Mouse (Mus musculus): ENCODE measurements around the gene Sh3pxd2a.

The Sh3pxd2a gene

DNA sequence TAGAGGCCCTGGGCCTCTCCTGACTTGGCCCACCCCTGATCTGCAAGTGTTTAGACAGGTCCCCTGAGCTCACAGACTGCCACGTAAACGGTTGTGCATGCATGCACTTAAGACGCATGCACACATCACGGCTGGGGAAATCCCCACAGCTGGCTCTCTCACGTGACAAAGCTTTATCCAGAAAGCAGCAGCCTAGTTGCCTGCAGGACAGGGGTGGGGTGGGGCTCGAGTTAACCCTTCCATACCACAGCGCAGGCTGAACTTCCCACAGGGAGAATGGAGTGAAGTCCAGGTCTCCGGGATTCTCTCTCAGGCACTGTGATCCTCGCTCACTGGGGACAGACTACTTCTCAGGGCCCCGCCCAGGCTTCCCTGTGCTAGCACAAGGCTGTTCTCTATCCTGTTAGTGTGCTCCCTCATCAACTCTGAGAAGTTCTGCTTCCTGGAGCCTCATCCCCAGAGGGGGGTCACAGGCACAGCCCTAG is 133.4 kb downstream of the Sh3pxd2a start:
- DNase-seq = peak; percentile 46 to 72

DNA sequence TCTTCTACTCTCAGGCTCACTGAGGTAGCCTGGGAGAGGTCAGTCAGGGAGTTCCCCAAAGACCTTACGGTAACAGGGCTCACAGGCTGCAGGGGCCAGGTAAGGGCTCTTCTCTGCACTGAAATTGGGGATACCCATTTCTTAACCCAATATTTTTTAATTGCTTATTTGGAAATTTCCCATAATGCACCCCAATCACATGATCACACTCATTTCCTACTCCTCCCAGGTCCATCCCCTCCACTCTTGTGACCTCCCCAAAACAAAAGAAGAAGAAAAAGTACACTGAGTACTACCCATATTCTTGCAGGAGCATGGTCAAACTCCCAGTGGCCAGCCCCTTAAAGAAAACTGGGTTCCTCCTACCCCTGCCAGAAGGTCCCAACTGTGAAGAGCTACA is 135.1 kb downstream of the Sh3pxd2a start:
- DNase-seq = no peak

DNA sequence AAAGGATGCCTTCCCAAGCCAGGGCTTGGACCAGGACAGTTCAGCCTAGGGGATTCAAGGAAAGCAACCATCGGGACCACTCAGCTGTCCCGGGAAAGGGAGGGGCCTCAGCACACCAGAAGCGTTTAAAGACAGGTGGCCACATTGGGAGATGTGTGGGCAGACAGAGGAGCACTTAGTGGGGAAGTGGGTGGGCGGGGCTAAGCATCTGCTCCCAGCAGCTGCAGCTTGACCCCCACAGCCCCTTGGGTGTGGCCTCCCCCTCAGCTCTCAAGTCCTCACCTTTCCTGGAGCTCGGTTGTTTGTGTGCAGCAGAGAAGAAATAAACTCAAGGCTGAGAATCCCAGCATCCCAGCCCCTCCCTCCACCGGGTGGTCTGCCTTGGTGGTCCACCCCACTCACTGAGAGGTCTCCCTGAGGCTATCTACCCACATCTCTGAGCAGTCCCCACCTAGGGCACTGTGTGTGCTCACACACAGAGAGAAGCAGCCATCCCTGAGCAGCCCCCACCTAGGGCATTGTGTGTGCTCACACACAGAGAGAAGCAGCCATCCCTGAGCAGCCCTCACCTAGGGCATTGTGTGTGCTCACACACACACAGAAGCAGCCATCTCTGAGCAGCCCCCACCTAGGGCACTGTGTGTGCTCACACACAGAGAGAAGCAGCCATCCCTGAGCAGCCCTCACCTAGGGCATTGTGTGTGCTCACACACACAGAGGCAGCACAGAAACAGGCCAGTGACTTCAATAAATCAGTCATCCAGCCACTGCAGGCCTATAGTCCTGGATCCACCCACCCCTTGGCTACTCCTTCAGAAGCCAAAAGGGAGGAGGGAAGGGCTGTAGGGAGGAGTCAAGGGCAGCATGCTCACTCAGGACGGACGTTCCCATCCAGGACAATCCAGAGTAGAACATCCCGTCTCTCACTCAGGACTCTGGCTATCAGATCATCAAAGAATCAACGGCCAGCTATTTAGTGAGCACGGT is 136.0 kb downstream of the Sh3pxd2a start:
- DNase-seq = peak in 1 of 2 experiments; percentile 8

DNA sequence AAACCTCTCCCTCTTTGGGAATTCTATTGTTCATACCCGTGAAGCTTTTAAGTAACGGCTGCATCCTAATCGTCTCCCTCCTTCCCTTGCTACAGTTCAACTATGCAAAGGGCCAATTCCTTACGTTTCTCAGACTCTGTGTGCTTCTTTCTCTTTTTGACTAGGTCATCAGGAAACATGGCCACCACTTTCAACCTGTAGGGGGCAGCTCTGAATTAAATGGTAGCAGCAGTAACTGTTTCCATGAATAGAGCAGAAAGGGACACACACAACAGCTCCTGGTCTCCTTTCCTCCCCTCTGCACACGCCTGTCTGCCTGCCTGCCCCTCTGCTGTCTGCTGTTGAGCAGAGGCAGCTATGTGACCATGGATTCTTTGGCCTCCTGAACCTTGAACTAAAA is 138.3 kb downstream of the Sh3pxd2a start:
- peak; percentile 57 to 79 for DNase-seq

DNA sequence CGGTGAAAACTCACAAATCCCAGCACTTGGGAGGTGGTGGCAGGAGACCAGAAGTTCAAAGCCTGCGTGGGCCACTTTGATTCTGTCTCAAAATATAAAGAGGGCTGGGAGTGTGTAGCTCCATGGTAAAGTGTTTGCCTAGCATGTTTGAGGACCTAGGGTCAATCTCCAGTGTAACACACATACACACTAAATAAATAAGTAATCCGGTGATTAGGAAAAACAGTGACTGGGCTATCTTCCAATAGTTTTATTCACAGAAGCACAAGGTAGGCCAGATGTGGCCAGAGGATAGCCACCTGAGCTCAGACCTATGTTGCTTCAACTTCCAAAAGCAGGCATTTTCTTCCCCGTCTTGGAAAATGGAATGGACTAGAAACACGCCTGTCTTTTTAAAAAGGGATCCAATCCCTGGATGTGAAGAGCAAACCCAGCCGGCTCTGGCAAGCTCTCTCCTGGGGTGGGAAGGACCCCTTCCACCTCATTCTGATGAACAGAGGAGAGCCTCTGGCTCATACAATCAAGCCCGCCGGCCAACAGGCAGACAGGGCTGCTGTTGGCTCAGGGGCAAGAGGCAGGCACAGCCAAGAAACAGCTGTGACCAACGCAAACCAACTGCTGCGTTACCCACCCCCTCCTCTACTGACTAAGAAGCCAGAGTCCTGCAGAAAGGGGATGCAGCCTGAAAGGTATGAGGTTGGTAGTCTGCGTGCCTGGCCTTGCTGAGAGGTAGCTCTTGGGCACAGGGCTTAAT is 140.9 kb downstream of the Sh3pxd2a start:
- peak in 1 of 2 experiments; percentile 17 for DNase-seq

DNA sequence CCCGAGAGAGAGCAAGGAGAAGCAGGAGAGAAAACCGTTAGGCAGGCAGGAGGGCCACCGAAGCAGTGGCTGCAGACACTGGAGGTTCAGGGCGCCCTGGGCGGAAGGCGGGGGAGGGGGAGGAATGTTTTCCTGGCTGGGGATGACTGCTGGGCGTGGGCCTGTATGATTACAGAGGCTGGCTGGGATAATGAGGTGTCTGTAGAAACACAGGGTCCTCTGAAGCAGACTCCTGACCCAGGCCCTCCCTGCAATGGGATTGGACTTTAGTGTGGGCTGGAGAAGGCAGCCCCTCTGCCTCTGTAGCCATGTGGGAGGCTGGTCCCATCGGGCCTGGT is 143.9 kb downstream of the Sh3pxd2a start:
- DNase-seq = peak; percentile 70 to 74

DNA sequence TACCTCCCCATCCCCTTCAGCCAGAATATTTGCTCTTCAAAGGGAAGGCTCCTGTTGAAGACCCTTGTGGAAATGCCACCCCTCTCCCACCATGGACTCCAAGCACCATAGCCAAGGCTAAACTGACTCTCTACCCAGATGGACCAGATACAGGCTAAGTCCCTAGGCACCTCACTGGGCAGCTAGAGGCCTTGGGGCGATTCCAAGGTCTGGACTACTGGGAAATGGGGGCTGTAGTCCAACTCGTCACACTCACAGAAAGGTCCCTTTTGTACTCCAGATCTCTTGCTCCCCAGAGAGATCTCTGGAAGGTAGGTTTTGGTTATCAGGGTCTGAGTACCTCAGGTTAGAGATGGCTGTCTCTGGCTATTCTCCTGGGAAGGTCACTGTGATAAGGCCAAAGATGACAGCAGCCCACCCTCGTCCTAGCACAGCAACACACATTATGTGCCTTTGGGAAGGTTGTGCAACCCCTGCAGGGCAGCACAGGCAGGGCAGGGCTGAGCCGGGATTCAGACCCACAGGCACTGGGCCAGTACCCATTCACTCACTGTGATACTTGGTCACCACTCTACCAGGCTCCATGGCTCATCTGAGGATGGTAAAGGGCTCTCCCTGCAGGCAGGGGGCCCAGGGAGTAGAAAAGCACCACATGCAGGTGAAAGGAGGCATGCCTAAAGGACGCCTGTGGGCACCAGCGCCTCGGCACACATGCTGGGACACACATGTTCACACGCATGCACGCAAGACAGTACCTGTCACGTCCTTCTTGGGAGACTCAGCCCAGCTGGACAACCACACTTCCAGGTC is 144.5 kb downstream of the Sh3pxd2a start:
- no peak for DNase-seq

DNA sequence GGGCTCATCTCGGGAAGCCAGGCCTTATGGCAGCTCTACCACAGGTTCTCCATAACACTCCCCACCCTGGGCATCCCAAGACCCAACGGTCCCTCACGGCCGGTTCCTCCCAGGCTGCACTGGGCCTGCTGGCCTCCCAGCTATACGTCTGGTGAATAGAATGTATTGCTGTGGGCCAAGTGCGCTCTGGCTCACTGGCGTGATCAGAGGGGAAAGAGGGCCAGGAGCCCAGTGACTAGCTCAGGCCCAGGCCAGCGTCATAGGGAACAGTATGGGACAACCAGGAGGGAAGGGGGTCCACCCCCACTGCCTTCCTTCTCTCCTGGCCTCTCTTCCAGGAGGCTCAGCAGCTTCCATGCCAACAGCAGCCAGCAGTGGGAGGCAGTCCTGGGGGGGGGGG is 145.1 kb downstream of the Sh3pxd2a start:
- DNase-seq = no peak

DNA sequence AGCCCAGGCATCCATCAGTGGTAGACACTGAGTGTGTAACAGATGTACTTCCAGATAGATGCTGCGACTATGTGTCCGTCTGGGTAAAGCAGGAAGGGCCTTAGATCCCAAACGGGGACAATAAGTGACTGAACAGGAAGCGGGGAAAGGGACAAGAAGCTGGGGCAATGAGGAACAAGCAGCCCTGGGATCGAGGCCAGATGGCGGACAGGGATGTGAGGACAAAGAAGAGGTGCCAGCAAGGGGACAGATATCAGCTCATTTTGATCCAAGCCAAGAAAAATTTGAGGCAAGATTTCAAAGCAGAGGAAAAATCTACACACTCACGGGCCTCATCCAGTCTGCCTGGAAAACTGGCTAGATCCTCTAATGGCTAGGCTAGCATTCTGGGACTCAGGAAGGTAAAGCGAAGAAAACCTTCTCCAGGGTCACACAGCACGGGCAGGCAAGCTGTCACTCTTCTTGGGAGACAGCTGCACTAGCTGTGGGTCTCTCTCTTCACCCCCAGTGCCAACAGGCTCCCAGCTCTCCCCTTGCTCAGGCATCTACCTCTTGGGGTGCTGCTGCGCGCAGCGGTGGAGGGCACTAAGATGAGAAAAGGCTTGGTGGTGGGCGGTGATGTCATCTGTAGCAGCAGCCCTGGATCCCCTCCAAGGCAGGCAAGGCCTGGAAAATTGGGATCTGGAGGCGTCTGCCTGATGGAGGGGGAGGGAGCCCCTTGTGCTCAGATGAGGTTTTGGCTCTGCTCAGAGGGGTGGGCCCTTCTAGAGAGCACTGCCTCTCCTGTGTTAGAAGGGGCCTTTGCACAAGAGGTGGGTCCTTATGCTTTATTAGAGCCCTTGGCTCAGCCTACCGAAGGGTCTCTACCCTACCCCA is 146.9 kb downstream of the Sh3pxd2a start:
- DNase-seq = peak in 1 of 2 experiments; percentile 32

DNA sequence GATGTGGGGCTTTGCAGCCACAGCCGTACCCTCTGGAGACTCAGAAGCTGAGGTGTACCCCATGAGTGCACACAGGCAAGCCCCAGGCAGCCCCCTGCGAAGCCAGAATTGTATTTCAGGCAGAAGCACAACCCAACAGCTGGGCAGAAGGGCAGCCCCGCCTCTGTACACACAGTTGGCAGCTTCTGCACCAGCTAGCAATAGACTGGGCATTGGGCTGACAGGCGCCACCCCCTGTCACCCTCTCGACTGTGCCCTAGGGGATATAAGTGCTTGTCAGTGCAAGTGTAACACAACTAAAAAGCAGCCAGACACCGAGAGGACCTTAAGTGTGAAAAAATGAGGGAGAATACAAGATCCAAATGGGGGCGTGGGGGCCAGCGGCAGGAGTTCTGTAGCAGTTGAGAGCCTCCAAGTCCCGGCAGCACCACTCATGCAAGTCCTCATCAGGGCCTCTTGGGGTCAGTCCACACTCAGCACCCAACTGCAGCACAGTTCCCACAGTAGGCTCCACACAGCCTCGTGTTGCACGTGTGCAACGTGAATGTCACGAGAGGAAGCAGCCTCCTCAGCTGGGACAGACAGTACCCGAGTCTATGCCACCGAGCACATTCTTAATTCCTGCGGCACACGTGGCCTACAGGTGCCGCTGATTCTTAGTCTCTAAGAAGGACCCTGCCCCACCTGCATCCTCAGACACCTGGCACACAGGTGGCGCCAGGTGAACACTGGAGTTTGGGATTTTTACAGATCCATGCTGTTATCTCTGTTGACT is 147.7 kb downstream of the Sh3pxd2a start:
- DNase-seq = no peak

DNA sequence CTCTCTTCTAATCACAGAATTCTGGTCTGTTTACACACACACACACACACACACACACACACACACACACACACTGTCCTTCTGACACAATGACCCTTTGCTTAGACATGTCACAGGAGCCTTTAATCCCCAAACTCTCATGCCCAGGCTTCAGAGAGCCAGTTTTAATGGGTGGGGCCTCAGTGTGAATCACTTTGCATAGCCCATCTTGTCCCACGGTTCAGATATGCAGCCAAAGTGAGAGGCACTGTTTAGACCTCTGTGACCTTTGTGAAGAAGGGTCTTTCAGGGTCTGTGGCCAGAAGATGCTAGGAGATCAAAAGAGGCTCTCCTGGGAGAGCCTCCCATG is 148.3 kb downstream of the Sh3pxd2a start:
- no peak for DNase-seq

DNA sequence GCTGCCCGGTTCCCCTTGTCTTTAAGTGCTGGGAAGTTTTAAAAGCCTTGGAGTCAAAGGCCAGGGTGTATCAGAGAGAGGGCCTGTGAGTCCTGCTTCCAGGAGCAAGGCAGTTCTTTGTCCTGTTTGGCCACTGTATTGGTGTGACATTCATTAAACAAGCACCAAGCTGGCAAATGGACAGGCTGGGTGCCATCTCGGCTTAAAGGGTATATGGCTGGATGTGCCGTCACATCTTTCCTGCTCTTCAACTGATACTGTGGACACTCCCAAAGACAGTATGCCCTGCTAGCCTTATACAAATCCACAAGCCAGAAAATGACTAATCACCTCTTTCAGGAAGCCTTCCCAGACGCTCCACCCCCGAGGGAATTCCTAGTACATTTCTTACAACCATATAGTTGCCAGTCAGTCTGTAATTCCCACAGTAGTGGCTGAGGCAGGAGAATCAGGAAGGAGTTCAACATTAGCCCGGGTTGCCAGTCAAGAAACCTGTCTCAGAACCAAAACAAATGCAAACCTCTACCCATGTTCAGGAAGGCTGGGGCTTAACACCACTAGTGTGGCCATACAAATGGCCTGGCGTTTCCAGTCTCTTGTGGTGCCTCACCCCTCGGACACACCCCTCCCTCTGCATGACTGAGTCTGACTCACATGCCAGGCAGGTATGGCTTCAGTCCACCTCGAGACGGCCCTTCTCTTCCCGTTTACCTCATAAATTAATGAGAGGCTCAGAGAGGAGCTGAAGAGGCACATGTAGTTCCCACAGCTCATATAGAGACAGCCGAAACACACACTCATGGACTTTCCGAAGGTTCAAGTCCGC is 148.9 kb downstream of the Sh3pxd2a start:
- no peak for DNase-seq

DNA sequence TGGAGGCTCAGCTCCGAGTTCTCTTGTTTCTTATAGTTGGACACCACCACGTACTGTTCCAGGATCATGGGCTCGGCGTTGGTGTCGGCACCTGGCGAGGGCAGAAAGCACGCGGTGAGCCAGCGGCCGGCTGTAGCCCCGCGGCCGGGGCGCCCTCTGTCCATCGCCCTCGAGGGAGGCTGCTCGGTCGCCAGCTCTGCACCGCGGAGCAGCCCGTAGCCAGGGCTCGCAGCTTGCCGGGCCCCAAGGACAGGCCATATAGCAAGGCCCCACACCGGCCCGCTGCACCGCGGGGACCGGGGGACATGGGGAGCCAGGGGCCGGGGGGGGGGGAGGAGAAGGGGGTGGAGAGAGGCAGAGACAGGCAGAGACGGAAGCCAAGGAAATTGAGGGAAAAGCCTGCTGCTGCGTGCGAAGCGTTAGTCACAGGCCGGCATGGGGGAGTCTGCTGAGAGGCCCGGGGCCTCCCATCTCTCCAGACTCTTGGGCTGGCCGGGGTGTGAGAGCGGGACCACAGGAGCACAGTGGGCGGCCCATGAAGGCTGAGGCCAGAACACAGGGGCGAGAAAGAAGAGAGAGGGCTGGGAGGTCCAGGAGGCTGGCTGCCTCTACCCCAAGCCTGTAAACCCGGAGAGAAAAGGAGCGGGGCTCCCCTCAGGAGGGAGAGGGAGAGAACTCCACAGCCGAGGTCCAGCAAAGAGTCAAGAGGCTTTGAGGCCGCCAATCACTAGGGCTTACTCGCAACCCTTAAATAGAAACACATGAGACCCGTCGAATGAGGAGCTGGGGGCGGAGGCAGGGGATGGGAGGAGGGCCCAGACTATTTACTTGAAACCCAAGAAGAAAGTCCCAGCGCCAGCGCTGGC is 149.9 kb downstream of the Sh3pxd2a start:
- DNase-seq = peak; percentile 64 to 84

DNA sequence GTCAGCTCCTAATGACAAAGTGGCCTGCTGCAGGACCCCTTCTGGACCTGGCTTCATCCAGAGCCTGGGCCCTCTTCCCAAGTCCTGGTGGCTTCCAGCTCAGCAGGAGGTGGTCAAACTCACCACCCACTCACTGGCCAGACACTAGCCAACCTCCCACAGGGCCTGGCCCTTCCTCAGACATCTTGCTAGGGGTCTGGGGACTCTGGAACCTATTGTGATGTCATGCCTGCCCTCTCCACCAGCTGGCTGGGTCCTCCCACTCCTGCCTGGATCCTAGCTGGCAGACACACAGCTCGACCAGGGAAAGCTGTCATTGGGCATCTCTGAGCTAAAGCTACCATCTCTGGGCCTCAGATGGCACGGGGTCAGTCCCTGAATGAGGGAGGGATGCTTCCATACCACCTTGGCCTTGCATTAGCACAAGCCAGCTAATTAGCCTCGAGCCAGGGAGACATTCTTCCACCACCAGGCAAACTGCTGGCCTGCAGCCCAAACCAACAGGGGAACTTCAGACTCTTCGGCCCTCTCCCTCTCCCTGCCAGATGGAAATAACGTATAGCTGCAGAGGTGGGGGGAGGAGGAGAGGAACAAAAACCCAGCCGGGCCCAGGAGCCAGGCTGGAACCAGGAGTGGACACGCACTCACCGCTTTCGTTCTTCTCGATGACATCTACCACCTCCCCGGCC is 150.7 kb downstream of the Sh3pxd2a start:
- DNase-seq = peak in 1 of 2 experiments; percentile 53

DNA sequence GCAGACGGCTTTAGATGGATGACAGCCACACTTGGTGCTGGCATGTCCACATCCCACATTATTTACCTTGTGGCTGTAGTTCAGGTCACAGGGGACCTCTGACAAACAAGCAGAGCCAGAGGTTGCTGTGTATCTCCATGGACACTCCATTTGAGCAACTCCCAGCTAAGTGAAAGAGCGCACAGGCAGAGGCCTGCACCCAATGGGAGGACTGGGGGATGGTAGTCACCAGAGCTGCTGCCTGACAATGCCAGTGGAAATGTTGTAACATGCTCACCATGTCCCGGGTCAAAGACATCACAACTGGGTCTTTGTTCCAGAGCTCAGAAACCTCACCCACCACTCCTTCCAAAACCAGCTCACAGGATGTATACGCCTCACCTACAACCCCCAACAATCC is 153.0 kb downstream of the Sh3pxd2a start:
- DNase-seq = no peak

DNA sequence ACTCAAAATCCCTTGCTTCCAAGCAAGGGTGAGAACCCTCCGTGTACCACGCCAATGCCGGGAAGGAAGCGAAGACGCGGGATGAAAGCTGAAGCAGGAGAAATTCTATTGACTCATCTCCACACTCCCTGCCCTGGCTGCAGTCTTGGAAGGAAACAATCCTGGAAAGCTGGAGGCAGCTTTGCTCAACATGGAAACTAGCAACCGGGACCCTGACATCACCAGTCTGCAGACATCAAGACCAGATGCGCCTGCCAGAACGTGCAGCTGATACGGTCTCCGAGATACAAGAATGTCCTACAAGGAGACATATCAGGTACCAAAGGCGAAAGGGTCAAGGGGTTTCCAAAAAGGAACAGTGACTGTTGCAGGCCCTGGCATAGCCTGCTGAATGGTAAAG is 154.4 kb downstream of the Sh3pxd2a start:
- DNase-seq = no peak

DNA sequence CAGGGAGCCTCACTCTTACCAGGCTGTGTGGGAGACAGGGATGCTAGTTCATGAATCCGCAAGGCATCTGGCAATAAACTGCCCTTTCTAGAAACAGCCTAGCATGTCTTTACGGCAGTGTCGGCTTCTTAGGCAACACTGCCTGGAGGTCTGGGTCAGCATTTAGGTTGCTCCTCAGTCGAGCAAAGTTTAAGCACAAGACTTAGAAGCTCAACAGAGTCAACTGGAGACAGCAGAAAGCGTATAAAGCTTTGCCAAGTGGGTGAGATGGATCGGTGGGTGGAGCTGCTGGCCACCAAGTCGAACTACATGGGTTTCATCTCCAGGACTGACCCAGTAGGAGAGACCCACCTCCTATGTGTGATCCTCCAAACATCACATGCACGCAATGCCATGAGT is 157.3 kb downstream of the Sh3pxd2a start:
- DNase-seq = peak in 1 of 2 experiments; percentile 42

DNA sequence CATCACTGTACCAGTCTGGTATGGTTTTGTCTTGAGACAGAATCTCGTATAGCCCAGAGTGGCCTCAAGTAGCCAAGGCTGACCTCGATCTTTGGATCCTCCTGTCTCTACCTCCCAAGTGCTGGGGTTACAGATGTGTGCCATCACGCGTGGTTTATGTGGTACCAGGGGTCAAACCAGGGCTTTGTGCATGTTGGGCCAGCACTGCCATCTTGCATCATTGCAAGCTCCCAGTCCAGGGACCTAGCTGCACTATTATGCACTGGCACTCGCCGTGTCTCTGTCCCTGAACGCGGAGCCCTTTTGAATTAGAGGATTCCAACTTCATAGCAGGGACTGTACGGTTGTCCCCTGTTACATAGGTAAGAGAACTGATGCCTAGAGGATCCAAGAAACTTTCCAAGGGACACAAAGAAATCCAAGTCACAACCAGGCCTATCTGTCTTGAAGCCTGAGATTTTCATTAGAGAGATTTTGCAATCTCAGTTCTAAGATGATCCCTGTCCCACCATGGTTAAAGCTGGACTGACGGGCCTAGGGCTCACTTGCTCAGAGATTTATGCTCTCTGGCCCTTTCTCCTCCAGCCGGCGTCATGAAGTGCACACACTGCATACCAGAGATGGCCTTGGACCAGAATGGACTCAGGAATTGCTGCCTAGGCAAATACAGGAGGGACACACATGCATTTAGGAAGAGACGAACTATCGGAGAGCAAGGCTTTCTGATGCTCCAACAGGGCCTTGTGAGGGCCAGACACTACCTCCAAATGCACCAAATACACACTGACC is 157.9 kb downstream of the Sh3pxd2a start:
- DNase-seq = peak; percentile 50 to 68

All from kidney, postnatal 25 days (tissue).